Mouse (Mus musculus) CD4-positive, CD25-positive, alpha-beta regulatory T cell, adult 4 months (primary cell): ENCODE measurements around the gene C1ql4. TPM values are rescaled to one million over a fixed set of nuclear protein-coding genes. Genes with fewer than 3 reads are reported as not detected.
"Not testable (repeated sequence)": the region's sequence is repeated elsewhere in the genome, so short reads cannot be mapped to it uniquely, and the experiment has no call there.

Source experiments
- ATAC-seq: one replicate; pipeline ENCODE4 v1.8.0; 2017
- polyA plus RNA-seq, 2 experiments: library from polyadenylated mRNA; unstranded; fragments of 100-300 nt; shearing (Covaris generic); gene quantifications; one replicate each; pipeline ENCODE4 v1.2.1; 2017

Gene C1ql4
- polyA plus RNA-seq, 2 experiments from 2014 or later = not detected

- no peak for ATAC-seq
These were observed 15.6 kb downstream of the C1ql4 start for GRCm38 (mm10) chr15:99071988-99072387.

GRCm38 (mm10) chr15:99065557-99066165 lies 22.0 kb downstream of the C1ql4 start:
- ATAC-seq = peak; percentile 85

- ATAC-seq = no peak
These were observed 31.3 kb downstream of the C1ql4 start for GRCm38 (mm10) chr15:99056332-99056731.

- ATAC-seq = no peak
These were observed 32.1 kb downstream of the C1ql4 start for GRCm38 (mm10) chr15:99055511-99055961.

GRCm38 (mm10) chr15:99055040-99055439 lies 32.6 kb downstream of the C1ql4 start, which contains the start of gene Prph:
Gene Prph, plus strand, starts transcription at chr15:99055174.
- no peak for ATAC-seq

GRCm38 (mm10) chr15:99053373-99053772 lies 34.2 kb downstream of the C1ql4 start:
- ATAC-seq = no peak

GRCm38 (mm10) chr15:99049473-99050253 lies 38.0 kb downstream of the C1ql4 start:
- peak; percentile 67 for ATAC-seq

GRCm38 (mm10) chr15:99045734-99046133 lies 41.9 kb downstream of the C1ql4 start:
- ATAC-seq = not testable (repeated sequence)

- no peak for ATAC-seq
These were observed 42.8 kb downstream of the C1ql4 start for GRCm38 (mm10) chr15:99044854-99045253.

- no peak for ATAC-seq
These were observed 45.3 kb downstream of the C1ql4 start for GRCm38 (mm10) chr15:99042334-99042733.

GRCm38 (mm10) chr15:99040920-99041856 lies 46.4 kb downstream of the C1ql4 start:
- ATAC-seq = no peak

GRCm38 (mm10) chr15:99039996-99040919 lies 47.4 kb downstream of the C1ql4 start:
- no peak for ATAC-seq

- no peak for ATAC-seq
These were observed 48.3 kb downstream of the C1ql4 start for GRCm38 (mm10) chr15:99039306-99039705.

GRCm38 (mm10) chr15:99038797-99039196 lies 48.8 kb downstream of the C1ql4 start:
- ATAC-seq = no peak

GRCm38 (mm10) chr15:99038025-99038424 lies 49.6 kb downstream of the C1ql4 start:
- ATAC-seq = no peak

GRCm38 (mm10) chr15:99036249-99036905 lies 51.2 kb downstream of the C1ql4 start:
- ATAC-seq = no peak

- ATAC-seq = no peak
These were observed 52.2 kb downstream of the C1ql4 start for GRCm38 (mm10) chr15:99035431-99035830.
